Mouse (Mus musculus) hematopoietic stem cell, adult 5-6 weeks (primary cell): Measurements from ENCODE around the gene Dmbx1. TPM values are rescaled to one million over a fixed set of nuclear protein-coding genes. Genes with fewer than 3 reads are reported as not detected.

Source experiments
- ATAC-seq, 2 experiments: fragments of 125-278 bp in 1 of 2; replicated peaks in 1 of 2; 2 replicates each; pipeline ENCODE4 v1.8.0; 2016 to 2017; ENCODE audit warnings: inconsistent platforms in 2 of 2, mild to moderate bottlenecking in 2 of 2, moderate number of reproducible peaks in 2 of 2, low read depth in 1 of 2, moderate TSS enrichment in 1 of 2; ENCODE audit not compliant: low FRiP score in 2 of 2, poor library complexity in 2 of 2, severe bottlenecking in 2 of 2, insufficient read depth in 1 of 2, low TSS enrichment in 1 of 2
- total RNA-seq: library from RNA; stranded (forward); fragments of 172-1452, 232-1000 nt; gene quantifications from 2 replicates; pipeline ENCODE4 v1.2.3, GENCODE M21; 2017

The Dmbx1 gene
- total RNA-seq, 1 experiment from 2014 or later = not detected

GRCm38 (mm10) chr4:115952758-115953157 lies 13.0 kb upstream of the Dmbx1 start:
- ATAC-seq = peak; percentile 37 to 74; a peak in 2 of 4 replicates

GRCm38 (mm10) chr4:115943669-115944314 lies 4.1 kb upstream of the Dmbx1 start:
- no peak for ATAC-seq

GRCm38 (mm10) chr4:115941242-115941820 lies 1.6 kb upstream of the Dmbx1 start:
- ATAC-seq = no peak

GRCm38 (mm10) chr4:115940681-115941080 lies 955 bp upstream of the Dmbx1 start:
- ATAC-seq = no peak

- no peak for ATAC-seq
Observed at GRCm38 (mm10) chr4:115938276-115939160, 1.2 kb downstream of the Dmbx1 start.

GRCm38 (mm10) chr4:115937061-115937976 lies 2.4 kb downstream of the Dmbx1 start:
- ATAC-seq = no peak

- no peak for ATAC-seq
Observed at GRCm38 (mm10) chr4:115936646-115937045, 3.1 kb downstream of the Dmbx1 start.

- ATAC-seq = 0 out of 4 replicates have a peak, but pooled peaks of 1 of the 2 experiments have one; percentile 9
Observed at GRCm38 (mm10) chr4:115935835-115936581, 3.7 kb downstream of the Dmbx1 start.

- ATAC-seq = no peak
Observed at GRCm38 (mm10) chr4:115931556-115932088, 8.1 kb downstream of the Dmbx1 start.

GRCm38 (mm10) chr4:115927637-115928036 lies 12.1 kb downstream of the Dmbx1 start:
- no peak for ATAC-seq

GRCm38 (mm10) chr4:115923262-115923880 lies 16.4 kb downstream of the Dmbx1 start:
- no peak for ATAC-seq

GRCm38 (mm10) chr4:115922688-115923087 lies 17.0 kb downstream of the Dmbx1 start:
- ATAC-seq = no peak

- no peak for ATAC-seq
Observed at GRCm38 (mm10) chr4:115919911-115920310, 19.8 kb downstream of the Dmbx1 start.

- no peak for ATAC-seq
Observed at GRCm38 (mm10) chr4:115911586-115911985, 28.1 kb downstream of the Dmbx1 start.

GRCm38 (mm10) chr4:115908641-115909040 lies 31.1 kb downstream of the Dmbx1 start:
- no peak for ATAC-seq

- ATAC-seq = no peak
Observed at GRCm38 (mm10) chr4:115907994-115908393, 31.7 kb downstream of the Dmbx1 start.
